Mouse (Mus musculus): ENCODE measurements around the gene Olfr1122.

DNA sequence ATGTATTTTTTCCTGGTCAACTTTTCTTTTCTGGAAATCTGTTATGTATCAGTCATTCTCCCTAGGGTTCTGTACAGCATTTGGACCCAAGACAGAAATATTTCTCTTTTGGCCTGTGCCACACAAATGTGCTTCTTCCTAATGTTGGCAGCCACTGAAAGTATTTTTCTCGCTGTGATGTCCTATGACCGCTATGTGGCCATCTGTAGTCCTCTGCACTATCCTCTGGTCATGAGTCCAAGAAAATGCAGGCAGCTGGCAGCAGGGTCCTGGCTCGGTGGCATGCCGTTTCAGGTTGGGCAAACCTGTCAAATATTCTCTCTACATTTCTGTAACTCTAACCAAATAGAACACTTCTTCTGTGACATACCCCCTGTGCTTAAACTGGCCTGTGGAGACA, 13.9 kb upstream of the Olfr1122 start:
- TF ChIP-seq CTCF (conservative IDR thresholded peaks at IDR 0.05; ENCODE audit: low read length), result no peak
- no peak for TF ChIP-seq NANOG (IDR thresholded peaks at IDR 0.05; ENCODE audit: borderline replicate concordance, low read length)
- no peak for TF ChIP-seq POU5F1 (IDR thresholded peaks at IDR 0.05; ENCODE audit: borderline replicate concordance, low read length)

Measured in E14TG2a.4 (cell line).